Mouse (Mus musculus): ENCODE measurements around the gene Lao1.
"Not testable (repeated sequence)": the region's sequence is repeated elsewhere in the genome, so short reads cannot be mapped to it uniquely, and the experiment has no call there.

The Lao1 gene

GRCm38 (mm10) chr4:118961141-118961628 is at the start of gene Lao1:
Gene Lao1, plus strand, starts transcription at chr4:118961578.
- no peak for DNase-seq (ENCODE audit: extremely low read depth, low read depth, low spot score)

- not testable (repeated sequence) for DNase-seq (ENCODE audit: extremely low read depth, low read depth, low spot score)
Observed at GRCm38 (mm10) chr4:118917365-118917764, 44.0 kb upstream of the Lao1 start, which contains the start of gene Olfr1329. Gene Olfr1329, minus strand, starts transcription at chr4:118917465.

- not testable (repeated sequence) for DNase-seq (ENCODE audit: extremely low read depth, low read depth, low spot score)
Observed at GRCm38 (mm10) chr4:118931326-118931725, 30.1 kb upstream of the Lao1 start.

- DNase-seq (ENCODE audit: extremely low read depth, low read depth, low spot score): no peak
Observed at GRCm38 (mm10) chr4:118938512-118938911, 22.9 kb upstream of the Lao1 start, which contains the start of gene Olfr1328. Gene Olfr1328, minus strand, starts transcription at chr4:118938612.

DNA sequence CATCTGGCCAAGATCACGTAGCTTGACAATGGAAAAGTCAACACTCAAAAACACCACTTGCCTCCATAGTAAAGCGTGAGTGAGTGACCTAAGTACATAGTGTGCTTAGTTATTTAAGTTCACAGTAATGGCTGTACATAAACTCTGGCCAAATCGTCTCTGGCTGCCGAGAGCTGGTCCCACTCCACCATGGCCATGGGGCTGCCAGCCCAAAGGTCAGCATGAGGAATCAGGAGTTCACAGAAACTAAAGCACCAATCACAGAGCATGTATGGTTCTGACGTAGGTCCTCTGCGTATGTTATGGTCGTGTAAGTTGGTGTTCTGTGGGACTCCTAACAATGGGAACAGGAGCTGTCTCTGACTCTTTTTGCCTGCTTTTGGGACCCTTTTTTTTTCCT is 2.6 kb upstream of the Lao1 start:
- DNase-seq (ENCODE audit: extremely low read depth, low read depth, low spot score): no peak

- DNase-seq (ENCODE audit: extremely low read depth, low read depth, low spot score): no peak
Observed at GRCm38 (mm10) chr4:118967711-118968110, 6.3 kb downstream of the Lao1 start.

- DNase-seq (ENCODE audit: extremely low read depth, low read depth, low spot score): no peak
Observed at GRCm38 (mm10) chr4:118973281-118973680, 11.9 kb downstream of the Lao1 start.

GRCm38 (mm10) chr4:118985291-118985690 is 23.9 kb downstream of the Lao1 start:
- DNase-seq (ENCODE audit: extremely low read depth, low read depth, low spot score): no peak

DNA sequence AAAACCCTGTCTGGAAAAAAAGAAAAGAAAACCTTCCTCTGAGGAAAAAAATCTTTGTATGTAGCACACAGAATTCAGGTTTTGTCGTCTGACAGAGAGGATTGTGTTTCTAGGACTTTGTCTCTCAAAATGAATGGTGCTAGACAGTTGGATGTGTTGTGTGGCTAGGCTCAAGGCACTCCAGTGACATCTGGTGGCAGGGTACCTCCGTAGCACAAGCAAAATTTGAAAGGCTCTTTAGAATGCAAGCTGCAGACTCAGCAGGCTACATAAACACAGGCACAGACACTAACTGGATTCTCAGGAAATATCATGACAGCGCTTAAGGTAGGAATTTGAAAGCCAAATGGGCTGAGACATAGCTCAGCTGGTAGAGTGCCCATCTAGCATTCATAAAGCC is 27.2 kb downstream of the Lao1 start:
- DNase-seq (ENCODE audit: extremely low read depth, low read depth, low spot score): no peak

DNA sequence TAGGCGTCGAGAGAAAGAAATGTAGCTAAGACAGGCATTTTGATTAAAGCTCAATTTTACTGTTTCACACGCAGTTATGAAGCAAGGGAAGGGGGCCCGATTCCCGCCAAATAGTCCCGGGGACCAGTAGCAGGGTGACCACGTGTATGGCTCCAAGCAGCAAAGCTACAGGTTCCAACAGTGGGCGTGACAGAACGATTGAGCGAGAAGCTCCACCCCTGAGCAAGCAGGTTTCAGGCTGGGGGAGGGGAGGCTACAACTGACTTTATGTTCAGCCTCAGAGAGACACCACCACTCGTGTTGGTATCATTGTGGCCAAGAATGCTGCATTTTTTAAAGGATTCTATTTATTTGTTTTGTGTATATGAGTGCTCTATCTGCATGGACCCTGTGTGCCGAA is 28.0 kb downstream of the Lao1 start:
- DNase-seq (ENCODE audit: extremely low read depth, low read depth, low spot score): no peak

DNA sequence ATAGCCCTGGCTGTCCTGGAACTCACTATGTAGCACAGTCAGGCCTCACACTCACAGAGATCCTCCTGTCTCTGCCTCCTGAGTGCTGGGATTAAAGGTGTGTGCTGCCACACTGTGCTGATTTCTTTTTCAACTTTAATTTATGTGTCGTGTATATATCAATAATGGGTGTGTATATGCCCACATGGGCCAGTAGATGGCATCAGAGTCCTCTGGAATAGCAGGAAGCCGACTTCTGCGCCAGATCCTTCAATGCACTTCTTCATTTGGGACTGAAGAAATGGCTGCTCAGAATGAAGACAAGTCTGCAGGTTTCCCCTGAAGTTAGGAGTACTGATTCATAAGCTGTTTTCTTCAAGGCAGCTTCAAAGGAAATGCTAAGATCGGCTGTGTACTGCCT is 30.4 kb downstream of the Lao1 start:
- no peak for DNase-seq (ENCODE audit: extremely low read depth, low read depth, low spot score)

GRCm38 (mm10) chr4:118997127-118997542 is 35.8 kb downstream of the Lao1 start:
- DNase-seq (ENCODE audit: extremely low read depth, low read depth, low spot score): no peak

GRCm38 (mm10) chr4:118999691-119000486 is 38.5 kb downstream of the Lao1 start:
- DNase-seq (ENCODE audit: extremely low read depth, low read depth, low spot score): no peak

DNA sequence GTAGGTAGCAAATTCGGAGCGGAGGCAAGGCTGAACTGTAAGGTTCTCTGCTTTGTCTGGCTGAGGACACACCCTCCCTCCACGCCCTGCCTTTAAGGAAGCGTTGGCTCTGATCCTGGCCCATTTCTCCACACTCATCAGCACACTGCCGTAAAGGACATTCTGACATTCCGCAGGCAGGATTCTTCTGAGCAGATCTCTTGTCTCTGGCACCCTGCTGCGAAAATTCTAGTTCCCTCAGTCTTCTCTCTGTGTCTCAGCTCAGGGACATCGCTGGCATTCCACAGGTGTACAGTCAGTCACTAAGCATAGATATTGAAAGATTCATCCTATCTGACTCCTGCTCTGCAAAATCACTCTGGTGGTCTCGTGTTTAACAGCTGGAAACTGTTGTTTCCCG is 40.3 kb downstream of the Lao1 start:
- DNase-seq (ENCODE audit: extremely low read depth, low read depth, low spot score): no peak

GRCm38 (mm10) chr4:119002512-119002911 is 41.1 kb downstream of the Lao1 start:
- DNase-seq (ENCODE audit: extremely low read depth, low read depth, low spot score): no peak

DNA sequence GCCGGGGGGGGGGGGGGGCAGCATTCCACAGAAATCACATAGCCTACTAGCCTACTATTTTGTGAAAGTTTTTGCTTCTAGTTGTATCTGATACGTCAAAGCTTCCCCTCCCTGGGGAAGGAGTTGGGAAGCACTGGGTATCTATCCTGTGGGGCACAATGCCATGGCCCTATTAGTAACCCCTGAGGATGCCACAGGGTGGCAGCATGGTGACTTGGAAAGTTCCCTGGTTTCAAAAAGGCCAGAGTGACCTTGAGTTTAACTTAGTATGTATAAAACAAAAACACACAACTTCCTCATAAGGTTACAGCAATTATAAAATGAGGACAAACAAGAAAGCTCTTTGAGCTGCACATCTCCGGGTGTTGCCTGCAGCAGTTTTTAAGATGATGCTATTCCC is 42.8 kb downstream of the Lao1 start:
- DNase-seq (ENCODE audit: extremely low read depth, low read depth, low spot score): no peak

GRCm38 (mm10) chr4:119004613-119005339 is 43.4 kb downstream of the Lao1 start:
- DNase-seq (ENCODE audit: extremely low read depth, low read depth, low spot score): no peak

GRCm38 (mm10) chr4:119007602-119008001 is 46.2 kb downstream of the Lao1 start:
- DNase-seq (ENCODE audit: extremely low read depth, low read depth, low spot score): no peak

GRCm38 (mm10) chr4:119008476-119008875 is 47.1 kb downstream of the Lao1 start:
- DNase-seq (ENCODE audit: extremely low read depth, low read depth, low spot score): no peak

- no peak for DNase-seq (ENCODE audit: extremely low read depth, low read depth, low spot score)
Observed at GRCm38 (mm10) chr4:119009814-119010213, 48.4 kb downstream of the Lao1 start.

GRCm38 (mm10) chr4:119011050-119011680 is 49.8 kb downstream of the Lao1 start:
- DNase-seq (ENCODE audit: extremely low read depth, low read depth, low spot score): peak; percentile 70

Data from fat pad, adult 2 months (tissue).